Mouse (Mus musculus): ENCODE data around the gene Uqcr10. TPM values are rescaled to one million over a fixed set of nuclear protein-coding genes. Genes with fewer than 3 reads are reported as not detected.
A peak's percentile ranks its signal among the peaks of the same experiment; 100 is the strongest.
"Not testable (repeated sequence)": the region's sequence is repeated elsewhere in the genome, so short reads cannot be mapped to it uniquely, and the experiment has no call there.

Gene Uqcr10
- polyA plus RNA-seq, 1 experiment: 1,259 TPM

- Histone ChIP-seq H3K4me1 (ENCODE audit: control insufficient read depth, insufficient read depth, low read length) (peaks cover 12% of the 10 kb centered on the region), H3K27ac (ENCODE audit: insufficient read depth, low read depth, low read length) (no peak overlapping the region), H3K4me3 (ENCODE audit: insufficient read depth, low read depth, low read length) (no peak overlapping the region)
- no peak for TF ChIP-seq POLR2A (IDR thresholded peaks at IDR 0.05; ENCODE audit: insufficient read depth, low read depth, low read length)
- no peak for TF ChIP-seq CTCF (IDR thresholded peaks at IDR 0.05; ENCODE audit: insufficient read depth, low read depth, low read length)
- 76% methylated on average over 11 of the region's 11 CpGs for WGBS
These were observed 16.3 kb upstream of the Uqcr10 start for GRCm38 (mm10) chr11:4720393-4720792.

DNA sequence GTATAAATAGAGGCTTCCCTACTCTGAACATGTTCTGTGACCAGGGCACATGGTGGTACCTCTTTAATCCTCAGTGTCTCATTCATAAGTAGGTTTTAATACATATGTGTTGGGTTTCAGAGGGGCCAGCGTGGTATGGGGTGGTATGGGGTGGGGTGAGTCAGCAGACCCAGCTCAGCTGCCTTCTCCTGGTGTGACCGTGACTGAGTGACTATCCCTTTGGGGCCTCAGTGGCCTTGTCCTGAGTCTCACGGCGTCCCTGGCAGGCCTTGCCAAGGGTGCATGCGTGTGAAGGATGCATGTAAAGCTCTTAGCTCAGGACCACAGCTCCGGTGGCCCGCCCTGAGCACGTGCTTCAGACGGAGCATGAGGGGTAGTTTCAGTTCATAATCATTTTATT lies 15.8 kb upstream of the Uqcr10 start:
- H3K4me1 ChIP-seq (ENCODE audit: control insufficient read depth, insufficient read depth, low read length): peaks cover 12% of the 10 kb centered on the region
- TF ChIP-seq POLR2A (IDR thresholded peaks at IDR 0.05; ENCODE audit: insufficient read depth, low read depth, low read length) (no peak), CTCF (IDR thresholded peaks at IDR 0.05; ENCODE audit: insufficient read depth, low read depth, low read length) (no peak)
- H3K4me3 ChIP-seq (ENCODE audit: insufficient read depth, low read depth, low read length): no peak overlapping the region
- WGBS: 98% methylated on average over 9 of the region's 9 CpGs
- H3K27ac ChIP-seq (ENCODE audit: insufficient read depth, low read depth, low read length): no peak overlapping the region

- WGBS: 85% methylated on average over 5 of the region's 5 CpGs
- H3K27ac ChIP-seq (ENCODE audit: insufficient read depth, low read depth, low read length): no peak overlapping the region
- peaks cover 12% of the 10 kb centered on the region for H3K4me1 ChIP-seq (ENCODE audit: control insufficient read depth, insufficient read depth, low read length)
- TF ChIP-seq POLR2A (IDR thresholded peaks at IDR 0.05; ENCODE audit: insufficient read depth, low read depth, low read length): no peak
- TF ChIP-seq CTCF (IDR thresholded peaks at IDR 0.05; ENCODE audit: insufficient read depth, low read depth, low read length): no peak
- H3K4me3 ChIP-seq (ENCODE audit: insufficient read depth, low read depth, low read length): no peak overlapping the region
These were observed 14.4 kb upstream of the Uqcr10 start for GRCm38 (mm10) chr11:4718548-4718947.

- Histone ChIP-seq H3K27ac (ENCODE audit: insufficient read depth, low read depth, low read length) (no peak overlapping the region), H3K4me3 (ENCODE audit: insufficient read depth, low read depth, low read length) (no peak overlapping the region), H3K4me1 (ENCODE audit: control insufficient read depth, insufficient read depth, low read length) (peaks cover 12% of the 10 kb centered on the region)
- WGBS: 89% methylated on average over 5 of the region's 5 CpGs
- no peak for TF ChIP-seq POLR2A (IDR thresholded peaks at IDR 0.05; ENCODE audit: insufficient read depth, low read depth, low read length)
- TF ChIP-seq CTCF (IDR thresholded peaks at IDR 0.05; ENCODE audit: insufficient read depth, low read depth, low read length): no peak
These were observed 12.5 kb upstream of the Uqcr10 start for GRCm38 (mm10) chr11:4716530-4717236.

DNA sequence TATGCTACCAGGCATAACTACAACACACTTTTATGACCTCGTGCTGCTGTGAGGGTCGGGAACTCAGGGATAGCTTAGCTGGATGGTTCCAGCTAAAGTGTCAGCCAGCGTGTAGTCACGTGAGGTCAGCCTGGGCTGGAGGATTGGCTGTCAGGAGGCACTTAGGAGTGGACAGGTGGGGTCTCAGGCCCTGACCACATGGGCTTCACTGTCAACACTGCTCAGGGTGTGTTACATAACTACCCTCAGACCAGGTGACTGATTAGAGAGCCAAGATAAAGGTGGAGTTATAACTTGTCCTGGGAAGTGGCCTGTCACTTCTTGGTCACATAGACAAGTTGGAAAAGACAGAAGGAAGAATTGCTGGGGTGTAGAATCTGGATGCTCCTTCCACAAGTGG lies 11.5 kb upstream of the Uqcr10 start:
- H3K27ac ChIP-seq (ENCODE audit: insufficient read depth, low read depth, low read length): no peak overlapping the region
- H3K4me3 ChIP-seq (ENCODE audit: insufficient read depth, low read depth, low read length): no peak overlapping the region
- TF ChIP-seq CTCF (IDR thresholded peaks at IDR 0.05; ENCODE audit: insufficient read depth, low read depth, low read length) (no peak), POLR2A (IDR thresholded peaks at IDR 0.05; ENCODE audit: insufficient read depth, low read depth, low read length) (no peak)
- peaks cover 6% of the 10 kb centered on the region for H3K4me1 ChIP-seq (ENCODE audit: control insufficient read depth, insufficient read depth, low read length)
- WGBS: 91% methylated on average over 4 of the region's 4 CpGs

- no peak overlapping the region for H3K27ac ChIP-seq (ENCODE audit: insufficient read depth, low read depth, low read length)
- H3K4me1 ChIP-seq (ENCODE audit: control insufficient read depth, insufficient read depth, low read length): peaks cover 6% of the 10 kb centered on the region
- WGBS: 89% methylated on average over 4 of the region's 4 CpGs
- H3K4me3 ChIP-seq (ENCODE audit: insufficient read depth, low read depth, low read length): no peak overlapping the region
- TF ChIP-seq CTCF (IDR thresholded peaks at IDR 0.05; ENCODE audit: insufficient read depth, low read depth, low read length) (no peak), POLR2A (IDR thresholded peaks at IDR 0.05; ENCODE audit: insufficient read depth, low read depth, low read length) (no peak)
These were observed 10.6 kb upstream of the Uqcr10 start for GRCm38 (mm10) chr11:4714727-4715126.

GRCm38 (mm10) chr11:4712822-4713221 lies 8.7 kb upstream of the Uqcr10 start:
- TF ChIP-seq CTCF (IDR thresholded peaks at IDR 0.05; ENCODE audit: insufficient read depth, low read depth, low read length) (no peak), POLR2A (IDR thresholded peaks at IDR 0.05; ENCODE audit: insufficient read depth, low read depth, low read length) (no peak)
- Histone ChIP-seq H3K4me1 (ENCODE audit: control insufficient read depth, insufficient read depth, low read length) (no peaks in the 10 kb centered on the region), H3K4me3 (ENCODE audit: insufficient read depth, low read depth, low read length) (no peak overlapping the region), H3K27ac (ENCODE audit: insufficient read depth, low read depth, low read length) (no peak overlapping the region)

DNA sequence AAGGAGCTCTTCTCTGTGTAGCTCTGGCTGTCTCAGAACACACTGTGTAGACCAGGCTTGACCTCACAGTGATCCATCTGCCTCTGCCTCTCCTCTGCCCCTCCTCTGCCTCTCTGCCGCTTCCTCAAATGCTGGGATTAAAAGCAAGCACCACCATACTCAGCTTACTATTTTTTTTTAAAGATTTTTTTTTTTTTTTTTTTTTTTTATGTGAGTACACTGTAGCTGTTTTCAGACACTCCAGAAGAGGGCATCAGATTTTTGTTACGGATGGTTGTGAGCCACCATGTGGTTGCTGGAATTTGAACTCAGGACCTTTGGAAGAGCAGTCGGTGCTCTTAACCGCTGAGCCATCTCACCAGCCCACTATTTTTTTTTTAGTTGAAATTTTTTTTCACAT lies 6.0 kb upstream of the Uqcr10 start:
- not testable (repeated sequence) for H3K4me1 ChIP-seq (ENCODE audit: control insufficient read depth, insufficient read depth, low read length); H3K27ac ChIP-seq (ENCODE audit: insufficient read depth, low read depth, low read length); H3K4me3 ChIP-seq (ENCODE audit: insufficient read depth, low read depth, low read length)
- WGBS: 85% methylated on average over 4 of the region's 4 CpGs

GRCm38 (mm10) chr11:4705178-4705577 lies 1.0 kb upstream of the Uqcr10 start:
- Histone ChIP-seq H3K4me3 (ENCODE audit: insufficient read depth, low read depth, low read length) (peak overlapping the region; percentile 63), H3K4me1 (ENCODE audit: control insufficient read depth, insufficient read depth, low read length) (peaks cover 4% of the 10 kb centered on the region; the same call in 1 of the 2 replicates), H3K27ac (ENCODE audit: insufficient read depth, low read depth, low read length) (no peak overlapping the region)
- WGBS: 4% methylated on average over 4 of the region's 4 CpGs
- TF ChIP-seq CTCF (IDR thresholded peaks at IDR 0.05; ENCODE audit: insufficient read depth, low read depth, low read length) (no peak), POLR2A (IDR thresholded peaks at IDR 0.05; ENCODE audit: insufficient read depth, low read depth, low read length) (no peak)

DNA sequence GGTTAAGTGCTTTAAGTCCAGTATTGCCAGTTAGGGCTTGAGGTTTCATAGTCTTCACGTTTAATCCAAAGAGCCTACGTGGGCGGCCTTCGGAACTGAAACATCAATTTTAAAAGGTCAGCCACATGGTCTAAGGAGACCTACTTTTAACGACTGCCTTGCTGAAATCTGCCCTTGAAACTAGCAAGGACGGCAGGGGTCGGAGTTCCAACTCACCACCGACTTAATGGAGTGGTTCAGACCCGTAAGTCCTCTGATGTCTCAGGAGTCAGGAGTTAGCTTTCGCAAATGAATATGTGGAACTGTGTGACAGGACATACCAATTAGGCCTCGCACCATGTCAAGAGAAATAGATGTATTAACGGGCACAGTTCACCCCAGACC lies 462 bp downstream of the Uqcr10 start:
- TF ChIP-seq POLR2A (IDR thresholded peaks at IDR 0.05; ENCODE audit: insufficient read depth, low read depth, low read length): no peak
- no peak for TF ChIP-seq CTCF (IDR thresholded peaks at IDR 0.05; ENCODE audit: insufficient read depth, low read depth, low read length)
- peak overlapping the region; percentile 98 for H3K4me3 ChIP-seq (ENCODE audit: insufficient read depth, low read depth, low read length)
- peak overlapping the region; percentile 97 for H3K27ac ChIP-seq (ENCODE audit: insufficient read depth, low read depth, low read length)
- H3K4me1 ChIP-seq (ENCODE audit: control insufficient read depth, insufficient read depth, low read length): peaks cover 4% of the 10 kb centered on the region; the same call in 1 of the 2 replicates
- WGBS: 3% methylated on average over 12 of the region's 12 CpGs

All from olfactory bulb, adult 2 months (tissue).